Comparison of ENCODE assay signal across 41 mouse cellular contexts in the genomic region with DNA sequence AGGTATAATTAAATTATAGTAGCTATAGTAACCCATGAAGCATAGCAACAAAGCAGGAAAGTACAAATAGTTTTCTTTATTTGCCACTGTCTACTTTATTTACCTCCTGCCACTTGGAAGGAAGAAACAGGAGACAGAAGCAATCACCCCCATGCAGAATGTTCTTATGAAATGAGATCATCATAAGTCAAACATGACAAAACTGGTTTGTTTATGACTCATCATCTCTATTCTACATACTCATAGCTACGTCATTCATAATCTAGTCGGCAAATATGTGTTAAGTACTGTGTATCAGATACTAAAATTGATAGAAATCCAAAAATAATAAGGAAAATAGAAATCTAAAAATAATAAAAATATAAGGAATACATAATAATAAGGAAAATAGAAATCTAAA. TPM values are rescaled to one million over a fixed set of nuclear protein-coding genes. Genes with fewer than 3 reads are reported as not detected.
"Had no signal": no experiment of that assay in that cellular context is flagged by ENCODE, and none has a peak within 500 bp of the region (broad histone marks: within the 10 kb centered on the region; RNA-seq: fewer than 3 reads in every experiment).

No protein-coding gene starts in this region.

- ATAC-seq: liver, embryonic 12.5 days; liver, postnatal 0 days; lung, postnatal 0 days; midbrain, embryonic 13.5 days; midbrain, embryonic 15.5 days; midbrain, embryonic 16.5 days had no signal

- H3K9me3 ChIP-seq: limb, embryonic 10.5 days; limb, embryonic 12.5 days; limb, embryonic 13.5 days; limb, embryonic 15.5 days; liver, embryonic 12.5 days; liver, embryonic 13.5 days; liver, embryonic 15.5 days; lung, embryonic 15.5 days; megakaryocyte, embryonic 14.5 days; midbrain, embryonic 10.5 days; midbrain, embryonic 12.5 days; midbrain, embryonic 13.5 days; midbrain, embryonic 15.5 days; neural tube, embryonic 12.5 days had no signal

- H3K4me1 ChIP-seq: limb, embryonic 10.5 days; limb, embryonic 12.5 days; limb, embryonic 13.5 days; limb, embryonic 15.5 days; liver, embryonic 12.5 days; liver, embryonic 13.5 days; liver, embryonic 15.5 days; midbrain, embryonic 12.5 days; midbrain, embryonic 13.5 days; midbrain, embryonic 15.5 days; neural tube, embryonic 12.5 days had no signal

- DNase-seq: left cerebral cortex, postnatal 4 days; liver; liver, embryonic 13.5 days; liver, postnatal 0 days; lung, adult 18-20 months; lung, adult 2 months; lung, embryonic 14.5 days; lung, postnatal 10 days; lung, postnatal 14 days; lung, postnatal 36 days; lung, postnatal 4 days; midbrain, embryonic 14.5 days had no signal

- H3K27me3 ChIP-seq: limb, embryonic 12.5 days; limb, embryonic 13.5 days; limb, embryonic 15.5 days; liver, embryonic 12.5 days; liver, embryonic 13.5 days; liver, embryonic 15.5 days; lung, embryonic 15.5 days; megakaryocyte, embryonic 14.5 days; midbrain, embryonic 12.5 days; midbrain, embryonic 13.5 days; midbrain, embryonic 15.5 days; neural tube, embryonic 12.5 days had no signal

- H3K4me2 ChIP-seq: limb, embryonic 12.5 days; limb, embryonic 13.5 days; limb, embryonic 15.5 days; liver, embryonic 11.5 days; liver, embryonic 12.5 days; liver, embryonic 13.5 days; liver, embryonic 15.5 days; lung, embryonic 14.5 days; lung, embryonic 15.5 days; midbrain, embryonic 11.5 days; midbrain, embryonic 12.5 days; midbrain, embryonic 13.5 days; midbrain, embryonic 15.5 days; neural tube, embryonic 12.5 days had no signal

- H3K36me3 ChIP-seq: limb, embryonic 10.5 days; limb, embryonic 12.5 days; limb, embryonic 13.5 days; limb, embryonic 15.5 days; liver, embryonic 12.5 days; liver, embryonic 13.5 days; liver, embryonic 15.5 days; lung, embryonic 15.5 days; midbrain, embryonic 10.5 days; midbrain, embryonic 12.5 days; midbrain, embryonic 13.5 days; midbrain, embryonic 15.5 days; neural tube, embryonic 12.5 days had no signal

- H3K9ac ChIP-seq: limb, embryonic 12.5 days; limb, embryonic 13.5 days; limb, embryonic 15.5 days; liver, embryonic 12.5 days; liver, embryonic 13.5 days; liver, embryonic 14.5 days; liver, embryonic 15.5 days; liver, postnatal 0 days; lung, embryonic 14.5 days; lung, embryonic 15.5 days; midbrain, embryonic 12.5 days; midbrain, embryonic 13.5 days; midbrain, embryonic 15.5 days; neural tube, embryonic 12.5 days had no signal

- H3K4me3 ChIP-seq: limb, embryonic 10.5 days; limb, embryonic 12.5 days; limb, embryonic 13.5 days; limb, embryonic 15.5 days; liver, embryonic 12.5 days; liver, embryonic 13.5 days; liver, embryonic 15.5 days; lung, embryonic 15.5 days; megakaryocyte, embryonic 14.5 days; midbrain, embryonic 10.5 days; midbrain, embryonic 12.5 days; midbrain, embryonic 13.5 days; midbrain, embryonic 15.5 days; myocyte; neural tube, embryonic 12.5 days had no signal

- H3K27ac ChIP-seq: limb, embryonic 10.5 days; limb, embryonic 12.5 days; limb, embryonic 13.5 days; limb, embryonic 15.5 days; liver, embryonic 12.5 days; liver, embryonic 13.5 days; liver, embryonic 14.5 days; liver, embryonic 15.5 days; lung, embryonic 15.5 days; macrophage; midbrain, embryonic 10.5 days; midbrain, embryonic 12.5 days; midbrain, embryonic 13.5 days; midbrain, embryonic 15.5 days; neural tube, embryonic 12.5 days had no signal

RNA-seq across cellular contexts. Expression of gene Fam71d, which starts 49.0 kb away (rescaled TPM):
- total RNA-seq: liver, adult 2 months; megakaryocyte progenitor cell, adult 5-6 weeks; megakaryocyte, adult 5-6 weeks; megakaryocyte-erythroid progenitor cell, adult 5-6 weeks had no signal
- polyA plus RNA-seq: limb, embryonic 10.5 days; limb, embryonic 11.5 days; limb, embryonic 12.5 days; limb, embryonic 13.5 days; limb, embryonic 14.5 days; limb, embryonic 15.5 days; liver, adult 2 months; liver, embryonic 11.5 days; liver, embryonic 12.5 days; liver, embryonic 13.5 days; liver, embryonic 14.5 days; liver, embryonic 15.5 days; liver, embryonic 16.5 days; liver, postnatal 0 days; lung, embryonic 14.5 days; lung, embryonic 15.5 days; lung, embryonic 16.5 days; macrophage; midbrain, embryonic 10.5 days; midbrain, embryonic 11.5 days; midbrain, embryonic 12.5 days; midbrain, embryonic 14.5 days; myocyte; neural tube, embryonic 11.5 days; neural tube, embryonic 12.5 days had no signal
